Mouse (Mus musculus): Measurements from ENCODE around the gene Agap2. TPM values are rescaled to one million over a fixed set of nuclear protein-coding genes. Genes with fewer than 3 reads are reported as not detected.
A peak's percentile ranks its signal among the peaks of the same experiment; 100 is the strongest.

The Agap2 gene
- 229 and 238 TPM in 2 replicates for total RNA-seq (2014; rRNA removed)
- 4.1 and 4.9 TPM in 2 replicates for polyA plus RNA-seq (2015; fragmentation: Nextera tagmentation; extraction: Ambion mirVana)

DNA sequence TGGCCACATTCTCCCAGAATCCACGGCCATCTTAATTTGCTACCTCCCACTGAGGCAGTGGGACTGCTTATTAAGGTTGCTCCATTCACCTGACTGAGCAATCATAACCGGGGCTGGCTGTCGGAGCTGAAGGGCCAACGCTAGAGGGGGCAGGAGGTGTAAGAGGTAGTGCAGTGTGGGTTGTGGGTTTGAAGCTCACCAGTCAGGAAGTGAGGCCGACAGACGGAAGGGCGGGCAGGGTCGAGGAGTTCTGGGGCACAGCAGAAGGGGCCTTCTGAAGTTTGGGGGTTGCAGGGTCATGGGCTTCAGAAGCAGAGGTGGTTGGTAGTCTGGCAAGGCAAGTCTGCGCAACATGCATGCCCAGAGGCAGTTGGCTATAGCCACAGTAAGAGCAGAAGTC, at the start of gene Agap2:
Agap2 (plus strand) TSS at position 205 of the 400 bp plus-strand sequence.
- H3K4me1 ChIP-seq (ENCODE audit: insufficient read depth, low read length) = 0 out of 2 replicates have a peak, but pooled peaks cover 6% of the 10 kb centered on the region
- 72% methylated on average over 9 of the region's 9 CpGs for WGBS
- no peak within 1 kb of the TSS for H3K9ac ChIP-seq (replicated peaks; ENCODE audit: low read length)
- H3K4me3 ChIP-seq (ENCODE audit: low read length) = no peak within 1 kb of the TSS
- no peak within 1 kb of the TSS for H3K4me2 ChIP-seq (ENCODE audit: low read depth, low read length)
- H3K9me3 ChIP-seq (ENCODE audit: low read length) = no peaks in the 10 kb centered on the region
- no peak for ATAC-seq
- H3K27me3 ChIP-seq (ENCODE audit: insufficient read depth, low read length) = no peaks in the 10 kb centered on the region
- H3K36me3 ChIP-seq (ENCODE audit: insufficient read depth, low read length) = no peaks in the 10 kb centered on the region
- no peak for TF ChIP-seq CTCF (IDR thresholded peaks at IDR 0.05; ENCODE audit: low read depth)
- no peak for DNase-seq (ENCODE audit: low spot score)
- no peak within 1 kb of the TSS for H3K27ac ChIP-seq

DNA sequence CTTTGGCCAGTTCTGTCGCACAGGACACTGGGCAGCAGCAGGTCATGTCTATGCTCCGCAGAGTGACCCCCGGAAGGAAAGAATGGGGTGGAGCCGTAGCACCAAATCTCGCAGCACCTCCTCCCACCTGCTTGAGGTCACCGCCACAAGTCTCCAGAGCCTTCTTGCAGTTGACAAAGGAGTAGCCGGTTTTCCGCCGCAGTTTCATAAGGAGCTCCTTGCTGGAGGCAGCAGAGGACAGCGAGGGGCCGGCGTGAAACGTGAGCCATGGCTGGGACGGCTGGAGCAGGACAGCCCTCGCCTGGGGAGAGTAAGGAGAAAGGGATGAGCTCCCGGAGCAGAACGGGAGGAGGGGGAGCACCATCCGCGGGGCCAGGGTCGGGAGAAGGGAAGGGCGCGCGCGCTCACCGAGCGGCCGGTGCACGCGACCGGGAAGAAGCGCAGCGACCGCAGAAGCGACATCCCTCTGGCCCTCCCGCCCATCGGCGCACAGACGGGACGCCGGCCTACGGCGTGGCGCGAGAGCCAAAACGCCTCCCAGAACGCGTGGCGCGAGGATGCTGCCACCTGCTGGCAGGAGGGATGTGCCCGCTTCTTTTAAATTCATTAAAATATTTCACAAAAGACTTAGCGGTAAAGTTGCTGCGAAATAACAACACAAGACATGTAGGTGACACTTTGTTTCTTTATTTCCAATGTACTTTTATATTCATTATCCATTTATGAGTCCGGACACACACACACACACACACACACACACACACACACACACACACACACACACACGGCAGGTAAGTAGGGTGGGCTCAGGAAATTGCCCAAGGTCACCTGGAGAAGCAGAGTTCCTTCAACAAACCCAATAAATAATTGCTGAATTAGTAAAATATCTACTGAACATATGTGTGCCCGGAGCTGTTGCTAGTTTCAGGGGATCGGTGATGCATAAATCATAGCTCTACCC, 44.5 kb upstream of the Agap2 start, which contains the start of gene Tsfm:
Tsfm (minus strand) TSS at position 505 of the 961 bp plus-strand sequence.
- H3K4me1 ChIP-seq (ENCODE audit: insufficient read depth, low read length) = no peaks in the 10 kb centered on the region
- ATAC-seq = peak; percentile 91
- WGBS = 5% methylated on average over 56 of the region's 56 CpGs

DNA sequence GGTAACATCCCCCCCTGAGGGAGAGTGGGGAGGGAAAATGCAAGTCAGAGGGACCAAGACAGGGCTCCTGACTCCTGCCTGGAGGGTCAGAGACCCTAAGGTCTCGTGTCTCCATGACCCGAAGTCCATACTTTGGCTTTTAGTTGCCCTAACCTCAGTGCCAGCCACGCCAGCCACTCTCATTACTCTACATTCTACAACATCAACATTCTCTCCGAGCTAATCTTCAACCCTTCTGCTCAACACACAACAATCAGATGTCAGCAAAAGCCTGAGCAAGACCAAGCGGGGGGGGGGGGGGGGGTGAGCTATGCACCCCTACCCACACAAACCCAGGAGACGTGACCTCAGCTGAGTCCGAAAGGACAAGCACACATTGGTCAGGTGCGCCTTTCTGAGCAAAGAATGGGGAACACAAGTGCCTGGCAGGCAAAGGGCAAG, 41.8 kb upstream of the Agap2 start:
- H3K9me3 ChIP-seq (ENCODE audit: low read length) = no peaks in the 10 kb centered on the region
- no peak overlapping the region for H3K4me3 ChIP-seq (ENCODE audit: low read length)
- no peaks in the 10 kb centered on the region for H3K4me1 ChIP-seq (ENCODE audit: insufficient read depth, low read length)
- no peak overlapping the region for H3K9ac ChIP-seq (replicated peaks; ENCODE audit: low read length)
- peaks cover 2% of the 10 kb centered on the region; the same call in 1 of the 2 replicates for H3K36me3 ChIP-seq (ENCODE audit: insufficient read depth, low read length)
- no peak overlapping the region for H3K27ac ChIP-seq
- no peak overlapping the region for H3K4me2 ChIP-seq (ENCODE audit: low read depth, low read length)
- DNase-seq (ENCODE audit: low spot score) = no peak
- no peaks in the 10 kb centered on the region for H3K27me3 ChIP-seq (ENCODE audit: insufficient read depth, low read length)
- 90% methylated on average over 8 of the region's 8 CpGs for WGBS
- TF ChIP-seq CTCF (IDR thresholded peaks at IDR 0.05; ENCODE audit: low read depth) = no peak
- no peak for ATAC-seq

More for the DNA sequence above, 44.5 kb upstream of the Agap2 start, which contains the start of gene Tsfm:
- Histone ChIP-seq H3K27me3 (ENCODE audit: insufficient read depth, low read length) (no peaks in the 10 kb centered on the region), H3K9ac (replicated peaks; ENCODE audit: low read length) (peak within 1 kb of the TSS; percentile 90), H3K9me3 (ENCODE audit: low read length) (no peaks in the 10 kb centered on the region), H3K27ac (peak within 1 kb of the TSS; percentile 80), H3K36me3 (ENCODE audit: insufficient read depth, low read length) (peaks cover 15% of the 10 kb centered on the region; the same call in 1 of the 2 replicates), H3K4me3 (ENCODE audit: low read length) (peak within 1 kb of the TSS; percentile 89), H3K4me2 (ENCODE audit: low read depth, low read length) (peak within 1 kb of the TSS; percentile 96)
- TF ChIP-seq CTCF (IDR thresholded peaks at IDR 0.05; ENCODE audit: low read depth) = peak; percentile 93
- DNase-seq (ENCODE audit: low spot score) = peak; percentile 97

DNA sequence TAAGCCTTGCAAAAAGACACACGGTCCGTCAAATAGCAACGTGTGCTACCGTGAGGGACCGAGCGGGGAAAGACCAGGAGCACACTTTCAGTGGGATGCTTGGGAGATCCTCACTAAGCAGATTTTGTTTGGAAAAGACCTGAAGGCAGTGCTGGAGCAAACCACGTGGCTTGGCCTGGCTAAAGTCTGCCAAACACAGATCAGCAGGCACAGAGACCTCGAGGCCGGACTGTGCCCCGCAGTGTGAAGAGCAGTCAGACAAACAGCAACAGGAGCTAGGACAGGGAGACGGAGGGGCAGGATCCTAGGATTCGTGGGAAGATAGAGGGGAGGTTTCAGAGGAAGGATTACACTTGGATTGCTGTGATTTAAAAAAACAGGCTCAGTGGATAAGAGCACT, 38.8 kb upstream of the Agap2 start:
- H3K4me3 ChIP-seq (ENCODE audit: low read length) = no peak overlapping the region
- H3K4me2 ChIP-seq (ENCODE audit: low read depth, low read length) = no peak overlapping the region
- H3K27me3 ChIP-seq (ENCODE audit: insufficient read depth, low read length) = no peaks in the 10 kb centered on the region
- ATAC-seq = no peak
- no peaks in the 10 kb centered on the region for H3K9me3 ChIP-seq (ENCODE audit: low read length)
- no peak for TF ChIP-seq CTCF (IDR thresholded peaks at IDR 0.05; ENCODE audit: low read depth)
- 81% methylated on average over 12 of the region's 12 CpGs for WGBS
- no peak overlapping the region for H3K9ac ChIP-seq (replicated peaks; ENCODE audit: low read length)
- no peak for DNase-seq (ENCODE audit: low spot score)
- no peaks in the 10 kb centered on the region for H3K4me1 ChIP-seq (ENCODE audit: insufficient read depth, low read length)
- H3K36me3 ChIP-seq (ENCODE audit: insufficient read depth, low read length) = no peaks in the 10 kb centered on the region
- H3K27ac ChIP-seq = no peak overlapping the region

DNA sequence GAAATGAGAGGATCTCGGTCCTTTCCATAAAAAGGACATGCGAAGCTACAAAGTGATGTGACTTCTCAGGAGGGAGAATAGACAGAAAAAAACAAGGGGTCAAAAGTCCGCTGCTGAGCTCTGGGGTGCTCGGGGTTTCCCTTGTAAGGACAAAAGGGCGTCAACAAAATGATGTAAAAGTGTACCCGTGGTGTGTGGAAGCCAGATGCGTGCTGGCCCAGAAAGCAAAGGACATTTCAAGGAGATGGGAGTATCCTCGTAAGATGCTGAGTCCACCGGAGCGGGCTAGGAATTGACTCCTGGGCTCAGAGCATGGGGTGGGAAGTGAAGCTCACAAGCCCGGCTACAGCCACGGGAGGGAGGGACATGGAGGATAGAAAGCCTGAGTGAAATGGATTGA, 37.4 kb upstream of the Agap2 start:
- DNase-seq (ENCODE audit: low spot score) (no peak), ATAC-seq (no peak)
- Histone ChIP-seq H3K4me3 (ENCODE audit: low read length) (no peak overlapping the region), H3K9ac (replicated peaks; ENCODE audit: low read length) (no peak overlapping the region), H3K4me1 (ENCODE audit: insufficient read depth, low read length) (no peaks in the 10 kb centered on the region), H3K9me3 (ENCODE audit: low read length) (no peaks in the 10 kb centered on the region), H3K27ac (no peak overlapping the region), H3K36me3 (ENCODE audit: insufficient read depth, low read length) (no peaks in the 10 kb centered on the region), H3K4me2 (ENCODE audit: low read depth, low read length) (no peak overlapping the region), H3K27me3 (ENCODE audit: insufficient read depth, low read length) (no peaks in the 10 kb centered on the region)
- TF ChIP-seq CTCF (IDR thresholded peaks at IDR 0.05; ENCODE audit: low read depth) = no peak
- WGBS = 70% methylated on average over 12 of the region's 12 CpGs

DNA sequence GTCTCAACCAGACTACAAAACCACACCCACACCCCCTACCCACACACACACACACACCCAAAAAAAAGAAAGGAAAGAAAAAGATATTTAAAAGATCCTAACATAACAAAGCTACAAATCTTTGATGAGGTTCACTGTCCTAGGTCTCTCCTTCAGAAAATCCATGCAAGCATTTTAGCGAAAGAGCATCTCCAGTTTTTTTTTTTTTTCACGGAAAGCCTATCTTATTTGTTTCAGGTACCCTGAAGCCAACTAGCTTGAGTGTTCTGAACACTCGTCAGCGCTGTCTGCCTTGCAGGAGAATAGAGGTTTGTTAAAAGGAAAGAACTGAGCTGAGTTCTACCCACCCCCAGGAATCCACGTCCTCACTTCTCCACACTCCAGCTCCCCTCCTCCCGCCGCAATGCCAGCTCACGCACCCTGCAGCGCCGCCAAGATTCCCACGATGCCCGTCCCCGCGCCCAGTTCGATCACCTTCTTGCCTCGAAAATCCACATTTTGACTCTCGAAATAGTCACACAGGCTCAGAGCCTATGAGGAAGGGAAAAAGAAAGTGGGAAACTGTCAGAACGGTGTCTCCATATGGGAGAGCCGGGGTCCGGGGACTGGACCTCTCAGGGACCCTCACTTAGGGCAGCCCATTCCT, 34.4 kb upstream of the Agap2 start:
- ATAC-seq (no peak), DNase-seq (ENCODE audit: low spot score) (peak; percentile 24)
- Histone ChIP-seq H3K4me1 (ENCODE audit: insufficient read depth, low read length) (no peaks in the 10 kb centered on the region), H3K9me3 (ENCODE audit: low read length) (no peaks in the 10 kb centered on the region), H3K4me2 (ENCODE audit: low read depth, low read length) (peak overlapping the region; percentile 100), H3K27ac (peak overlapping the region; percentile 66; the same call in 1 of the 2 replicates), H3K27me3 (ENCODE audit: insufficient read depth, low read length) (no peaks in the 10 kb centered on the region), H3K36me3 (ENCODE audit: insufficient read depth, low read length) (no peaks in the 10 kb centered on the region), H3K4me3 (ENCODE audit: low read length) (peak overlapping the region; percentile 82), H3K9ac (replicated peaks; ENCODE audit: low read length) (peak overlapping the region; percentile 61)
- WGBS = under 1% methylated on average over 20 of the region's 20 CpGs
- TF ChIP-seq CTCF (IDR thresholded peaks at IDR 0.05; ENCODE audit: low read depth) = no peak

Data from hindbrain, postnatal 0 days (tissue).